Mouse (Mus musculus) heart, embryonic 11.5 days (tissue): ENCODE data around the gene Slbp. TPM values are rescaled to one million over a fixed set of nuclear protein-coding genes. Genes with fewer than 3 reads are reported as not detected.

Source experiments
- ATAC-seq: fragments of 200-750 bp; cut with Nextera tagmentation; replicated peaks from 2 replicates; pipeline ENCODE4 v1.8.0; 2017; ENCODE audit warnings: moderate library complexity; ENCODE audit not compliant: insufficient number of reproducible peaks, low FRiP score, low TSS enrichment
- H3K27ac ChIP-seq: fragments of 300-500 bp; sonication (generic); 2 replicates; pipeline ENCODE4 v1.5.1; 2014; ENCODE audit warnings: mild to moderate bottlenecking, low read depth, low read length
- H3K27me3 ChIP-seq: fragments of 300-500 bp; sonication (generic); 2 replicates; pipeline ENCODE4 v1.6.1; 2014; ENCODE audit warnings: mild to moderate bottlenecking, low read length, mixed read lengths; ENCODE audit not compliant: control insufficient read depth, insufficient read depth
- H3K36me3 ChIP-seq: fragments of 300-500 bp; sonication (generic); 2 replicates; pipeline ENCODE4 v1.6.1; 2014; ENCODE audit warnings: mild to moderate bottlenecking, low read length, moderate library complexity, mixed read lengths; ENCODE audit not compliant: control insufficient read depth, insufficient read depth
- H3K4me1 ChIP-seq: fragments of 300-500 bp; sonication (generic); 2 replicates; pipeline ENCODE4 v1.6.1; 2014; ENCODE audit warnings: low read length; ENCODE audit not compliant: control insufficient read depth, insufficient read depth
- H3K4me2 ChIP-seq: fragments of 300-500 bp; sonication (generic); 2 replicates; pipeline ENCODE4 v1.6.1; 2014; ENCODE audit warnings: mild to moderate bottlenecking, moderate library complexity
- H3K4me3 ChIP-seq: fragments of 300-500 bp; sonication (generic); 2 replicates; pipeline ENCODE4 v1.5.1; 2014; ENCODE audit warnings: low read depth, low read length
- H3K9ac ChIP-seq: fragments of 300-500 bp; sonication (generic); 2 replicates; pipeline ENCODE4 v1.6.1; 2014; ENCODE audit warnings: mild to moderate bottlenecking, low read depth, low read length, moderate library complexity
- H3K9me3 ChIP-seq: fragments of 300-500 bp; sonication (generic); replicated peaks from 2 replicates; pipeline ENCODE4 v1.6.1; 2016; ENCODE audit warnings: low read length; ENCODE audit not compliant: control insufficient read depth
- WGBS: fragments of 180-500 bp; shearing (Covaris S2); extraction: QIAGEN DNeasy Blood & Tissue Kit; methylation state at CpG from one replicate; pipeline ENCODE4 v1.1.7; 2014; ENCODE audit not compliant: insufficient replicate concordance; 5-methylcytosine and 5-hydroxymethylcytosine counted together
- polyA plus RNA-seq: library from polyadenylated mRNA; unstranded; fragments of >200 nt; fragmentation: Nextera tagmentation; extraction: Ambion mirVana; gene quantifications from 2 replicates; pipeline ENCODE4 v1.2.1, GENCODE M21; 2014

Gene Slbp
- polyA plus RNA-seq, 1 experiment from 2014 or later, result 162 TPM

GRCm38 (mm10) chr5:33652783-33653173, 404 bp upstream of the Slbp start:
- H3K9me3 ChIP-seq, result no peaks in the 10 kb centered on the region
- ATAC-seq, result no peak
- 3% methylated on average over 9 of the region's 9 CpGs for WGBS
- peaks cover 23% of the 10 kb centered on the region for H3K4me1 ChIP-seq
- H3K4me3 ChIP-seq, result peak overlapping the region; percentile 85
- no peaks in the 10 kb centered on the region for H3K27me3 ChIP-seq
- H3K9ac ChIP-seq, result peak overlapping the region; percentile 90
- H3K36me3 ChIP-seq, result peaks cover 13% of the 10 kb centered on the region
- H3K27ac ChIP-seq, result peak overlapping the region; percentile 97
- peak overlapping the region; percentile 90 for H3K4me2 ChIP-seq

GRCm38 (mm10) chr5:33651541-33651920, 843 bp downstream of the Slbp start:
- H3K4me3 ChIP-seq, result peak overlapping the region; percentile 85
- H3K36me3 ChIP-seq, result peaks cover 16% of the 10 kb centered on the region
- no peaks in the 10 kb centered on the region for H3K9me3 ChIP-seq
- H3K27me3 ChIP-seq, result no peaks in the 10 kb centered on the region
- peaks cover 18% of the 10 kb centered on the region for H3K4me1 ChIP-seq
- peak overlapping the region; percentile 97 for H3K27ac ChIP-seq
- peak overlapping the region; percentile 90 for H3K9ac ChIP-seq
- WGBS, result under 1% methylated on average over 11 of the region's 11 CpGs
- ATAC-seq, result no peak
- peak overlapping the region; percentile 90 for H3K4me2 ChIP-seq

DNA sequence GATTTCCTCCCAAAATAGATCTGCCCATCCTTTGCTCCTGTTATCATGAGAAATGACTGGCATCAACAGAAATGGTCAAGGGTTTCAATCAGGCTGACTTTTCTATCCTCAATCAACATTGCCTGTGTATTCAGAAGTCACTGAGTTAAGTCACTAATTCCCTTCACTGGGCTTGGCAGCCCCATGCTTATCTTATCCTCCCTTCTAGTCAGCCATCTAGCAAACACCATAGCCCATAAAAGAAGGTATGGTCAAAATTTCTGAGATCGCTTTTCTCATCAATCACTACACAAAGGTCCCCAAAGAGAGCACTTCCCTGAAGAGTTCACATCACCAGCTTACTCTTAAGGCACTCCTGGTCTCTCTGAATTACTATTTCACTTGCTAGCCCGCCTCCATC, 1.4 kb downstream of the Slbp start:
- Histone ChIP-seq H3K27me3 (no peaks in the 10 kb centered on the region), H3K9ac (peak overlapping the region; percentile 90), H3K27ac (peak overlapping the region; percentile 97), H3K9me3 (no peaks in the 10 kb centered on the region), H3K4me2 (peak overlapping the region; percentile 90), H3K4me3 (peak overlapping the region; percentile 85), H3K4me1 (peaks cover 14% of the 10 kb centered on the region), H3K36me3 (peaks cover 20% of the 10 kb centered on the region)
- no peak for ATAC-seq
- 20% methylated on average over 2 of the region's 2 CpGs for WGBS

DNA sequence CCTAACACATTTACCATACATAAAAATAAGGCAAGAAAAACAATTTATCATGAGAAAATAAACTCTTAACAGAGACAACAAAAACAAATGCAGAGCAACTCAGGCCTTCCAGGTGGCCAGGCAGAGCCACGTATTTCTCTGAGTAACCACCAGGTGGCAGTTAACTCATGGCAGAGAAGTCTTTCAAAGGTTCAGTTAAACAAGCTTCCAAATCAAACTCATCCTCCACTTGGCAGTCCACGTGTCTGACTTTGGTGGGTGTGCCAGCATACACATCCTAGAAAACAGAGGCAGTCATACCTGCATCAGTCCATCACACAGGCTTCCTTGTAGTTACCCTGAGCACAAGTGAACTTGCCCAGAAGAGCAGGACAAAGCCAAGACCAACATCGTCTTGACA, 11.7 kb downstream of the Slbp start:
- Histone ChIP-seq H3K27ac (no peak overlapping the region), H3K9ac (no peak overlapping the region), H3K36me3 (peaks cover 40% of the 10 kb centered on the region), H3K9me3 (no peaks in the 10 kb centered on the region), H3K4me3 (no peak overlapping the region), H3K4me1 (no peaks in the 10 kb centered on the region), H3K4me2 (no peak overlapping the region), H3K27me3 (no peaks in the 10 kb centered on the region)
- 51% methylated on average over 3 of the region's 3 CpGs for WGBS
- ATAC-seq, result no peak

DNA sequence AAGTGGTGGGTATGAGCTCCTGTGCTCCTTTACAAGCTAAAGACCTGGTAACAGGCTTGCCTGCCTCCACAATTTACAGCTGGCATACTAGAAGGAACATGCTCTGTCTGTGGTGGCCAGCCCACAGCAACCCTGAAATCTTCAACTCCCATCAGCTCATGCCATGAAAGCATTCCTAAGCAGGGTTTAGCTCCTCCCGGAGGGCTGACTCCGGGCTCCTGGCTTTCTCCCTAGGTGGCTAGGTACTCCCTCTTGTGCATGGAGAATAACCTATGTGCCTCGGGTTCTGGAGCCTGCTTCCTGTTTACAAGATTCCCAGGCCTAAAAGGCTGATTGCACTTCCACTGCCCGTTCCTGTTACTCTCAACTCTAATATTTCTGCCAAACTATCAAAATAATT, 13.5 kb downstream of the Slbp start:
- Histone ChIP-seq H3K9ac (no peak overlapping the region), H3K27ac (0 out of 2 replicates have a peak overlapping the region, but pooled peaks have one; percentile 15), H3K4me3 (no peak overlapping the region), H3K36me3 (peaks cover 26% of the 10 kb centered on the region), H3K4me1 (no peaks in the 10 kb centered on the region), H3K27me3 (no peaks in the 10 kb centered on the region), H3K9me3 (no peaks in the 10 kb centered on the region), H3K4me2 (no peak overlapping the region)
- whole genome bisulfite sequencing, result 52% methylated on average over 4 of the region's 4 CpGs
- ATAC-seq, result no peak

GRCm38 (mm10) chr5:33637606-33638350, 14.6 kb downstream of the Slbp start:
- no peaks in the 10 kb centered on the region for H3K4me1 ChIP-seq
- 84% methylated on average over 3 of the region's 3 CpGs for WGBS
- no peak overlapping the region for H3K9ac ChIP-seq
- H3K27me3 ChIP-seq, result no peaks in the 10 kb centered on the region
- no peaks in the 10 kb centered on the region for H3K9me3 ChIP-seq
- H3K4me3 ChIP-seq, result no peak overlapping the region
- H3K36me3 ChIP-seq, result peaks cover 17% of the 10 kb centered on the region
- no peak overlapping the region for H3K4me2 ChIP-seq
- no peak for ATAC-seq
- H3K27ac ChIP-seq, result no peak overlapping the region

DNA sequence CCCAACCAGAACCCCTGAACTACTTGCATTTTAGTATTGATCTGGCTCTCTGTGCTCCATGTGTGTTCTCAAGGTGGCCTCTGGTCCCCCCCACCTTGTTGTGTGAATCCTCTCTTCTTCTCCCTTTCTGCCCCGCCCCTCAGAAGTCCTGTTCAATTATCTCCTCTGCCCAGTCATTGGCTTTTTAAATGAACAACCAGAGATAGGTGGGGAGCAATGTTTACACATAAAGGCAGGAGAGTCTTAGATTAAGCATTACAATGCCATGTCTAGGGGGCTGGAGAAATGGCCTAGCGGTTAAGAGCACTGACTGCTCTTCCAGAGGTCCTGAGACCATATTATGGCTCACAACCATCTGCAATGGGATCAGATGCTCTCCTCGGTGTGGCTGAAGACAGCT, 17.0 kb downstream of the Slbp start:
- ATAC-seq, result no peak
- Histone ChIP-seq H3K9me3 (no peaks in the 10 kb centered on the region), H3K27ac (no peak overlapping the region), H3K4me2 (no peak overlapping the region), H3K36me3 (peaks cover 5% of the 10 kb centered on the region), H3K27me3 (no peaks in the 10 kb centered on the region), H3K4me1 (peaks cover 6% of the 10 kb centered on the region), H3K4me3 (no peak overlapping the region), H3K9ac (no peak overlapping the region)
- 88% methylated on average over 3 of the region's 3 CpGs for WGBS

- Histone ChIP-seq H3K27me3 (no peaks in the 10 kb centered on the region), H3K9ac (no peak overlapping the region), H3K9me3 (no peaks in the 10 kb centered on the region), H3K4me1 (peaks cover 14% of the 10 kb centered on the region), H3K27ac (no peak overlapping the region), H3K36me3 (no peaks in the 10 kb centered on the region), H3K4me3 (no peak overlapping the region), H3K4me2 (no peak overlapping the region)
- 82% methylated on average over 1 of the region's 1 CpGs for WGBS
- no peak for ATAC-seq
Measured at GRCm38 (mm10) chr5:33632526-33632925, 19.8 kb downstream of the Slbp start.

DNA sequence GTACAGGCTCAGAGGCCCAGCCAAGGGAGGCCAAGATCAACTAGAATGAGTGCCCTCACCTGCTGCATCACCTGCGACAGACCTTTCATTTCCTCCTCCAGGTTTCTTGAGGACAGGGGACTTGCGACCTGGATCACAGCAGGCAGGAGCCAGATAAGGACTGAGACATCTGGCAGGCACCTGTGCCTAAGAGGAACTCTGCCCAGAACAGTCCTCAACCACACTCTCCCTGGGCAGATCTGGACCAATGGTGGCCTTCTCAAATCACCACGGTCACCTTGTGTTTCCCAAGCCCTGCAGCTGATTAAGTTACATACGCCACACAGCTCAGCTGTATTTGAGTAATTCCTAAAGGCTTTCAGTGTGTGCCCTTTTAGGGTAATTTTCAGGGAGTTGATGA, 21.8 kb downstream of the Slbp start:
- Histone ChIP-seq H3K4me1 (peaks cover 14% of the 10 kb centered on the region), H3K27me3 (no peaks in the 10 kb centered on the region), H3K4me3 (peak overlapping the region; percentile 89), H3K4me2 (peak overlapping the region; percentile 63), H3K9ac (0 out of 2 replicates have a peak overlapping the region, but pooled peaks have one; percentile 43), H3K9me3 (no peaks in the 10 kb centered on the region), H3K36me3 (no peaks in the 10 kb centered on the region), H3K27ac (peak overlapping the region; percentile 16; the same call in 1 of the 2 replicates)
- WGBS, result 65% methylated on average over 4 of the region's 4 CpGs
- ATAC-seq, result no peak
